19 mouse cellular contexts compared by ENCODE assay signal in the genomic region with DNA sequence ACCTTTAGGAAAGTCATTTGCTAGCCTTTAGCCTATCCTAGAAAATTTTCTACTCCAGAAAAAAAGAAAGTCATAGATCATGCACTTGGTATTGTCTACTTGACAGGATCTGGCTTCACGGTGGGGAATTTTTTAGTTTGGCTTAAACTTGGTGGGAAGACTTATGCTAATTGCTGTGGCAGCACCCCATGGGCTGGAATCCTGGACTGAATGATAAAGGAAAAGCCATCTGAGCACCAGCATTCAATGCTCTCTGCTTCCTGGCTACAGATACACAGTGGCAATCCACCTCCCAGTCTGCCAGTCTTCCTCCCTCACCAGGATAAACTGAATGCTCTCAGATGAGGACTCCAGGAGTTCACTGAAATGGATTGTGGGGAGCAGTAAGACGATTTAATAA.
"Had no signal": no experiment of that assay in that cellular context is flagged by ENCODE, and none has a peak within 500 bp of the region (broad histone marks: within the 10 kb centered on the region; RNA-seq: fewer than 3 reads in every experiment).

No protein-coding gene starts in this region.

- H3K9me3 ChIP-seq: midbrain, embryonic 10.5 days; neural tube, embryonic 13.5 days; neural tube, embryonic 15.5 days had no signal

- H3K4me2 ChIP-seq: lung, embryonic 14.5 days; midbrain, embryonic 12.5 days; neural tube, embryonic 13.5 days; neural tube, embryonic 15.5 days had no signal

- H3K36me3 ChIP-seq: midbrain, embryonic 10.5 days; midbrain, embryonic 12.5 days; neural tube, embryonic 13.5 days; neural tube, embryonic 15.5 days had no signal

- H3K9ac ChIP-seq: lung, embryonic 14.5 days; midbrain, embryonic 12.5 days; neural tube, embryonic 13.5 days; neural tube, embryonic 15.5 days had no signal

- DNase-seq: lung, adult 18-20 months; lung, embryonic 14.5 days; lung, postnatal 10 days; lung, postnatal 4 days; midbrain, embryonic 14.5 days; retina, postnatal 1 day; right cerebral cortex, adult 18-20 months; right cerebral cortex, postnatal 25 days; right cerebral cortex, postnatal 4 days; spleen, adult 18-20 months; thymus, adult 18-20 months; thymus, postnatal 14 days; thymus, postnatal 36 days had no signal

- H3K27ac ChIP-seq: midbrain, embryonic 10.5 days; midbrain, embryonic 12.5 days; neural tube, embryonic 13.5 days; neural tube, embryonic 15.5 days had no signal

- H3K4me3 ChIP-seq: midbrain, embryonic 10.5 days; midbrain, embryonic 12.5 days; myocyte; neural tube, embryonic 13.5 days; neural tube, embryonic 15.5 days had no signal

- H3K27me3 ChIP-seq: neural tube, embryonic 13.5 days; neural tube, embryonic 15.5 days had no signal

- H3K4me1 ChIP-seq: neural tube, embryonic 15.5 days had no signal

- ATAC-seq: midbrain, embryonic 16.5 days had no signal
